Mouse (Mus musculus) lung, adult 2 months (tissue): ENCODE results near the gene 1810010D01Rik.

Experiments
- CTCF ChIP-seq: fragments of 200-500 bp; IDR thresholded peaks from 2 replicates; pipeline ENCODE4 v1.5.1; 2011; ENCODE audit warnings: mild to moderate bottlenecking, low read length, control low read depth; ENCODE audit not compliant: insufficient read depth
- POLR2A ChIP-seq: fragments of 200-500 bp; IDR thresholded peaks from 2 replicates; pipeline ENCODE4 v1.6.1; 2011; ENCODE audit warnings: low read depth, mild to moderate bottlenecking, control low read depth, low read length, borderline replicate concordance; ENCODE audit errors: extremely low read depth

DNA sequence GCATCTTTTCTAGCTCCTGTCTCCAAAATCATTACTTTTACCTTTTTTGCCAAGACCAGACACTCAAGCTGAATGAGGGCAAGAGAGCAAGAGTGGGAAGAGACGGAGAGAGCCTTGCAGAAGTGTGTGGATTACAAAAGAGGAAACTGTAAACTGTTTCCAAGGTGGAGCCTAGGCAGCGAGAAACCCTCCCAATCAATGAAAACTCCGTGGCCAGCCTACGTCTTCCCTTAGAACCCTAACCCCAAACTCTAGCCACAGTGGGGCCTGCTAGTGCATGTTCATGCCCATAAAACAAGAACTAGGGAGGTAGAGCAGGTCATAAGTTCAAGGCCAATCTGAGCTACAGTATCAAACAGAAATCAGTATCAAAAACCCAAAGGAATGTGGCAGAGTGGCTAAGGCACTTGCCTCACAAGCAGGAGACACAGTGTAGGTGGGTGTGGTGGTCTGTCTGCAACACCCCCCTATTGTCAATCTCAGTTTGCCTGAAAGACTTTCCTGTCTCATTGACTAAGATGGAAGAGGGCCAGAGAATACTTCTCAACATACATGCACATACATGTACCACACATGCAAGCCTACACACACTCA, 2.7 kb upstream of the 1810010D01Rik start:
- no peak for TF ChIP-seq POLR2A
- TF ChIP-seq CTCF = no peak
